Mouse (Mus musculus) C2C12 (cell line): ENCODE measurements around the gene Wwp2.
A peak's percentile ranks its signal among the peaks of the same experiment; 100 is the strongest.

Experiments used
- CTCF ChIP-seq: IDR thresholded peaks from one replicate; pipeline ENCODE4 v1.5.1; 2011; ENCODE audit not compliant: control insufficient read depth, insufficient read depth, insufficient read length
- MAX ChIP-seq: IDR thresholded peaks from one replicate; pipeline ENCODE4 v1.6.1; 2011; ENCODE audit warnings: mild to moderate bottlenecking, control low read depth
- MYOD1 ChIP-seq: IDR thresholded peaks from one replicate; pipeline ENCODE4 v1.6.1; 2011; ENCODE audit warnings: low read depth; ENCODE audit not compliant: control insufficient read depth, insufficient read length

GRCm38 (mm10) chr8:107504239-107504985, 68.2 kb downstream of the Wwp2 start:
- TF ChIP-seq CTCF: no peak
- peak; percentile 9 for TF ChIP-seq MAX
- TF ChIP-seq MYOD1: peak; percentile 75
